Mouse (Mus musculus) layer of hippocampus, postnatal 25 days (tissue): ENCODE measurements around the gene Vcam1. TPM values are rescaled to one million over a fixed set of nuclear protein-coding genes. Genes with fewer than 3 reads are reported as not detected.

Source experiments
- DNase-seq, 2 experiments: peaks; one replicate each; pipeline ENCODE4 v3.0.0; 2022; ENCODE audit warnings: mixed read lengths in 2 of 2, low spot score in 1 of 2; ENCODE audit errors: extremely low spot score in 1 of 2
- total RNA-seq, 2 experiments: library from RNA; stranded (reverse); gene quantifications; 2 replicates each; pipeline ENCODE4 v1.2.3; 2021

The Vcam1 gene
- total RNA-seq = 10 to 100 TPM; 21.8 to 26.7 TPM

DNA sequence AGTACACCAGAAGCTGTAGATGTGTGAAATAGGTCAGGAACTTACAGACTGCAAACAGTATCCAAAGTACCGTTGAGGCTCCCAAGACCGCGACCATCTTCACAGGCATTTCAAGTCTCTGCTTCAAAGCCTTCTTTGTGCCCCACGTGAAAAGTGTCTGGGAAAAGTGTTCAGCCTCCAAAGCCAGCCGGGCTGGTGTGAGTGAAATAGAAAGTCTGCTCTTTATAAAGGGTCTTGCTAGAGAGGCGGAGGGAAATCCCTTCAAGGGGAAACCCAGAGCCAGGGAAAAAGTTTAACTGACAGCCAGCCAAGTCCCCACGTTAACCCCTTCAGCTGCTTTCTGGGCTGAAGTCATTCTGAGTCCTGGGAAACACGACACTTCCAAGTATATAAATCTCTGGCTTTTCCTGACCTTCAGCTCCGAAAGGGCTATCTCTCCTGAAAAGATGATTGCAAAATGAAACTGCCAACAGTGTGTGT, at the start of gene Vcam1:
Gene Vcam1, minus strand, starts transcription at position 430 of the 480 bp plus-strand sequence.
- peak; percentile 16 to 29 for DNase-seq

DNA sequence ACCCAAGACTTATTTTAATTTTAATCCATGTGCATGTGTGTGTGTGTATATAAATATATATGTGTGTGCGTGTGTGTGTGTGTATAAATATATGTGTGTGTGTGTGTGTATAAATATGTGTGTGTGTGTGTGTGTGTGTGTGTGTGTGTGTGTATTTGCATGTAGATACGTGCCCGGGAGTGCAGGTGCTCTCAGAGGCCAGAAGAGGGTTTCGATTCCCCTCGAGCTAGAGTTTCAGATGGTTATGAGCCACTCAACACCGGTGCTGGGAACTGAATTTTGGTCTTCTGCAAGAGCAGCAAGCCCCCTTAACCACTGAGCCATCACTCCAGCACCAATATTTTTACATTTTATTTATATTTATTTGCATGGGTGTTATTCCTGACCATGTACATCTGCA, 45.6 kb upstream of the Vcam1 start:
- no peak for DNase-seq

- no peak for DNase-seq
Observed at GRCm38 (mm10) chr3:116171461-116171860, 42.0 kb upstream of the Vcam1 start.

- no peak for DNase-seq
Observed at GRCm38 (mm10) chr3:116168056-116168455, 38.6 kb upstream of the Vcam1 start.

GRCm38 (mm10) chr3:116166296-116166695, 36.8 kb upstream of the Vcam1 start:
- DNase-seq = no peak

DNA sequence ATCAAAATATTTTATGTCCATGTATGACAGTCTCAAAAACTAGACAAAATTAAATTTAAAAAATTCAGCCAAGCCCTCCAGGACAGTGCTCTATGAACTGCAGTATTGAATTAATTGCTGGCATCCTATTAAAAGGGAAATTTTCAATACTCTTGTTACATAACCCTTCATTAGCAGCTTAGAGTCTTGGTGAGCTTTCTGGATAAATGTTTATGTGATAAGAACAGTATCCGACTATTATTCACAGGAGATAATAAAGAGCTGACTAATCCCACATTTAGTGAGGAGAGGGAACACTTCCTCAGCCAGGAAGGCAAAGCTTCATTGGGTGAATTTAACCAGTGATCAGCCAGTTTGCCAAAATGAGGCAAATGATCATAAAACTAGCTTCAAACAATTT, 35.5 kb upstream of the Vcam1 start:
- DNase-seq = no peak

- no peak for DNase-seq
Observed at GRCm38 (mm10) chr3:116163517-116163916, 34.0 kb upstream of the Vcam1 start.

DNA sequence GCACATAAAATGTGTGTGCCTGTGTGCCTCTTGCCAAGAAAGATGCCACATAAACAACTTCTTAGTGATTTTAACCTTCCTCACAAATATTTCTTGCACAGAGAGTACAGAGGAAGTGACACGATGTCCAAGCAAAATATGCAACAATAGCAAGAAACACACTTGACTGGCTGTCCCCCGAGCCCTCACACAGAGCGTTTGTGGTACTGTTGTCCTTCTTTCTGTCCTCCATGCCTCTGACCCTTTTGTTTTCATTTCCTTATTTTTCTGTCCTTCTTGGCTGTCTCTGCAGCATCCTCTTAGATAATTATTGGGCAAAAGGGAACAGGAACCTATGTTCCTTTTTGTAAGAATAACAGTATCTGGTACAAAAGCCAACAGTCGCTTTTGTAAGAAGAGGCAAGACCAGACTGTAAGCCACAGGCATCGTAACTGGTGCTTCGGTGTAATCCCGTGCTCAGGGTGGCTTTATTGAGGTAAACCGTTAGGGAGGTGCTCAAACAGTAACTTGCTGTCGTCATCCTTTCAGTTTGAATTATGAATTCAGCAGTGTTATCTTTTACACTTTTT, 32.7 kb upstream of the Vcam1 start:
- DNase-seq = no peak

GRCm38 (mm10) chr3:116159376-116159775, 29.9 kb upstream of the Vcam1 start:
- DNase-seq = no peak

GRCm38 (mm10) chr3:116157447-116157990, 28.0 kb upstream of the Vcam1 start:
- DNase-seq = no peak

DNA sequence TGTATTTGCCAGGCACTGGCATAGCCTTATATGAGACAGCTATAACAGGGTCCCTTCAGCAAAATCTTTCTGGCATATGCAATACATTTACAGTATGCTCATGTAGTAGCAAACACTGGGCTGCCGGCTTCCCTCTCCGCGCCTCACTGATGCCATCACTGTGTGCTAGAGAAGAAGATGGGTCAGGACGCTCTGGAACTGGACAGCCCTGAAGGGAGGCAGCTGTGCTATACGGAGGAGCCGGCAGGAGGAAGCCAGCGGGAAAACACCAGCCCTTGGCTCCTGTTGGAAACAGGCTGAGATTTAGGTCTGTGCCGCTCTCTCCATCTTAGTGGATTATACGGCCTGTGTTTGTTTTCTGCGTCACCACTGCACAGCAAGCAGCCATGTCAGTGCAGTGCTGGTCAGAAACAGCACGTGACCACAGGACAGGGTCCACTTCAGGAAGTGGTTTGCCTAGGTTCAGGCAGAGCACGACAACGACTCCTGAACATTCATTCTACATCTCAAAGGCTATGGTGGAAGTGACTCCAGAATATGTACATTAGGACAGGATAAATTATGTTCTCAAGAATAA, 20.7 kb upstream of the Vcam1 start:
- no peak for DNase-seq

GRCm38 (mm10) chr3:116149096-116149495, 19.6 kb upstream of the Vcam1 start:
- no peak for DNase-seq

- DNase-seq = no peak
Observed at GRCm38 (mm10) chr3:116148676-116149075, 19.2 kb upstream of the Vcam1 start.

GRCm38 (mm10) chr3:116141226-116141625, 11.7 kb upstream of the Vcam1 start:
- DNase-seq = no peak

- DNase-seq = no peak
Observed at GRCm38 (mm10) chr3:116139000-116139399, 9.5 kb upstream of the Vcam1 start.

- DNase-seq = no peak
Observed at GRCm38 (mm10) chr3:116138081-116138480, 8.6 kb upstream of the Vcam1 start.

GRCm38 (mm10) chr3:116133363-116133762, 3.9 kb upstream of the Vcam1 start:
- DNase-seq = no peak

- DNase-seq = no peak
Observed at GRCm38 (mm10) chr3:116130711-116131110, 1.2 kb upstream of the Vcam1 start.

DNA sequence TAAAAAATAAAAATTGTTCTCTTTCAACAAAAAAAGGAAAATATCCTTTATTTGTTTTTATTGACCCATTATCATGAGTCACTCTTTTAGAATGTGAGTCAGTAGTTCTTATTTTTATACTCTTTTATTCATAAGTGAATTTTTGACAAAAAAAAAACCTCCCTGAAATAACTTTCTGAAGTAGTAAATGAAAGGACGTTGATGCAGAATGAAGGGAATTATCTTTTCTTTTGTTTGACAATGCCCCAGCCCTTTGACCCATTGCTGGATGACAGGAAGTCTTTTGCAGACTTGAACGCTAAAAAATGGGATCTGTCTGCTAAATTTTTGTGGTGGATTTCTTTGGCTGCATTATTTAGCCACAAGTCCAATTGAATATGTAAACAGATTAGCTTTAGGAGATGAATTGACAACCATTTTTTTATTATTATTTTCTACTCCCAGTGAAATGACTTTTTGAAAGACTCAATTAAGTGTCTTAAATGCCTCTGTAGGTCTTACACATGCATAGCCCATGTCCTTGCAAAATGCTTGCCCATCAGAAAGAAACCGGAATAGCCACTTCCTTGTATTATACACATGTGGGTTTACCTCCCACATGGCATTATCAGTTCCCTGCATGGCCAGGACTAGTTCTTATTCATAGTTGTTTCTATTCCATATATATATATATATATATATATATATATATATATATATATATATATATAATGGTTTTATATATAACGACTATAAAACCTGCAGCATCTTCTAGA, 530 bp upstream of the Vcam1 start:
- no peak for DNase-seq

DNA sequence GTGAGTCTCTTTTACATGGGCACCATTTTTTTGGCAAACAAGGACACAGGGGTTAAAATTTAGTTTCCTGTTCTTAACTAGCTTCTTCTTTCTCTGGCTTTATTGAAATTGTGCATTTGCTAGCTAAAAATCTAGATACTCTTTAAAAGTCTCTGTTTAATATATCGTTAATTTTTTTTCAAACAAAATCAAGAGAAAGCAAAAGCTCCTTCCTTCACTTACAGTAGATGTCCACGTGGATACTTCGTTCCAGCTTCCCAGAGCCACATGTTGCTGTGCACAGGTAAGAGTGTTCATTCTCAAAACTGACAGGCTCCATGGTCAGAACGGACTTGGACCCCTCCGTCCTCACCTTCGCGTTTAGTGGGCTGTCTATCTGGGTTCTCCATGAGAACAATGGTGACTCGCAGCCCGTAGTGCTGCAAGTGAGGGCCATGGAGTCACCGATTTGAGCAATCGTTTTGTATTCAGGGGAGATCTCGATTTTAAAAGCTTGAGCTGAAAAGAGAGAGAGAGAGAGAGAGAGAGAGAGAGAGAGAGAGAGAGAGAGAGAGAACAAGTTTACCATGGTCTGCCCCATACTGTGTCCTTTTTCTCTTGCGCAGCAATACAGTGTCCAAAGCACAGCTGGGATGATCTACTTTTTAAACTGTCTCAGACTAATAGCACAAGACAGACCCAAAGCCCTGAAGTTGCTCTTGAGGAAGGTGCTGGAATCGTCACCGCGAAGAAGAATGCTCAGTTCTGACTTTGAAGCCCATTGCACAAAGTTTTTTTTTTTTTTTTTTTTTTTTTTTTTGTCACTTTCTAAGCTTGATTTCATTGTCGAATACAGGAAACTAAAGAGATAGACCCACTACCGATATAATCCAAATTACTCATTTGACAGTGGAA, 930 bp downstream of the Vcam1 start:
- DNase-seq = no peak
